Mouse (Mus musculus) C2C12 (cell line): ENCODE data around the gene Stat4.

Experiments used
- MYOD1 ChIP-seq: IDR thresholded peaks from one replicate; pipeline ENCODE4 v1.6.1; 2011; ENCODE audit warnings: low read depth; ENCODE audit not compliant: control insufficient read depth, insufficient read length
- USF1 ChIP-seq: IDR thresholded peaks from one replicate; pipeline ENCODE4 v1.6.1; 2011; ENCODE audit warnings: low read depth, mild to moderate bottlenecking, control low read depth, moderate library complexity

DNA sequence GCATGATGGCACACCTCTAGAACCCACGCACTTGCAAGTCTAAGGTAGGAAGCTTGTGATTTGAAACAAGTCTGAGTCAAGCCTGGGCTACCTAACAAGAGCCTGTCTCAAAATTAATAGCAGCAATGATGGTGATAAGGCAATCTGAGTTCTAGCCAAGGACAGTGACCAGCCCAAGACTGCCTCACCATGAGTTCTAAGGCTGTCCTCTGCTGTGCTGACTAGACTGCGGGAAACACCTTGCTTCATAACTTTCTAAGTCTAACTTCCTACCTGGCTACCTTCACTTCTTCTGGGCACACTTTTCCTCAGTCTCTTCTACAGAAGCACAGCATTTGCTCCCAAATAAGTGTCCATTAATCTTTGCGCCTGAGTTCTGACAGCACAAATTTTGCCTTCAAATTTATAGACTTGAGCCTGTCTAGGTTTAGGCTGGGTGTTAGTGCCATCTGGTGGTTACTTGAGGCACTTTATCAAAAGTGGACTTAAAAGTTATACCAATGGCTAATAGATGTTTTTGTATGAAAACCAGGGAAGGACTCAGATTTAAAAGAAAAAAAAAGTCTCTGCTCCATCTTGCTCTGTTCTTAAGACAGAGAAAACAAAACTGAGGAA lies 111.8 kb downstream of the Stat4 start:
- TF ChIP-seq USF1 = no peak
- no peak for TF ChIP-seq MYOD1
